Mouse (Mus musculus) CD4-positive, CD25-positive, alpha-beta regulatory T cell, adult 4 months (primary cell): ENCODE measurements at regions not wholly inside any gene's neighbourhood (a gene's known extent, or its start where the extent isn't known, plus 50 kb on each side); places are given as distances from the start of the nearest gene placed in this dataset.

Source experiments
- ATAC-seq: one replicate; pipeline ENCODE4 v1.8.0; 2017

DNA sequence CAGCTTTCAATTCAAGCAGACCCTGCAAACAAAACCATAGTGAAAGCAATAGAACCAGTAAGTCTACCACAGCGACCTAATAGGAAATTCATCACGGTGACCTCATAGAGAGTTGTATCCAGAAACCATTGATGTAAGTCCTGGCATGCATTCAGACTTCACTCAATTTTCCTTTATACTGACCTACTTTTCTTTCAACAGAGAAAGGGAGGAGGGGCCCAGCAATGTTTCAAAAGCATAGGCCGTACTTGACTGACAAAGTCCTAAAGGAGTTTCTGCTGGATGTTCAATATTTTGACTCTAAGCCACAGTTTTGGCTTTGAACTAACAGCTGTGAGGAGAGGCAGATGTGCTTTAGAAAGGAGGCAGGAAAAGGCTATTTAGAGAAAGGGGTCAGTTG is 88.4 kb downstream of the AI593442 start:
- ATAC-seq: no peak

DNA sequence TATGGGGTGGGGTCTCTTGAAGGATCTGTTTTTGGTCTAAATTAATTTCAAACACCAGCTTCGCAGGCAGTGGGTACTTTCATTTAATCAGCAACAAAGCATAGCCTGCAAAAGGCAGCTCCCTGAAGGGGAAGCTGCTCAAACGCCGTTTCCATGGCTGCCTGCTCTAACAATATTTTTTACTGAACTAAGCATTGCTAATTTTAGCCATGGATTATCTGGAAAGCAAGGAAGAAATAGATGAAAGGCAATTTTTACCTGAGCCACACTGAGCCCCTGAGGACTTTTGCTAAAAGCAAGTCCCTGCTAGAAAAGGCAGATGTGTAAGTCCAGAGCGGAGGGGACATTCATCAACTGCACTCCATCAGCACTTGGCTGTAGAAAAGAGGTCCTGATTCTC is 105.5 kb downstream of the AI593442 start:
- no peak for ATAC-seq

DNA sequence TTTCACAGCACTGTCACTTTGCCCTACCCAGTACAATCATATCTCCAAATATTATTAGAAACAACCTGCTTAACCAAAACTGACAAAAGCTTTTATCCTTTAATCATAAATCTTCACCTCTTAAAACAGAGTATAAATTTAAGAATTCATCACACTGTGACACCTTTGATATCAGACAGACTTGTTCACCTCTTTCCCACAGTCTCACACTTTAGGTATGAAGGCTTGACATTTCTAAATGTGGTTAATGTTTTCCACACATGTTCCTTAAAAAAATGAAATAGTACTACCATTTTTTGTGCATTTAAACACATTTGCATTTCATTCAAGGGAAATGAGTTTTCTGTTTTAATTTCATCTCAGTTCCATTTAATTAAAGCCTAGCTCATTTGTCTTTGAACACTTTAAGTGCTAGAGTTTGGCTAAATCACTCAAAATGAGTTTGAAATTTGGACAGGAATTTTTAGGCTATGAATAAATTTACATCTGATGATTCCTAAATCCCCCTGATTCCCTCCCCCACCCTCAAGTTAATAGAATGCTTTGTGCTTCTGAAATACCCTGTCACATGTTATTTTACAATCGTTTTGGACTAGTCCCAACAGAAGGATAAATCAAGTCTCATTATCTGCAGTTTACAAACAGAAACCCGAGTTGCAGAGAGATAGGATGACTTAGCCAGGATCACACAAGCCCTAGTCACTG is 127.9 kb downstream of the AI593442 start:
- ATAC-seq: no peak

DNA sequence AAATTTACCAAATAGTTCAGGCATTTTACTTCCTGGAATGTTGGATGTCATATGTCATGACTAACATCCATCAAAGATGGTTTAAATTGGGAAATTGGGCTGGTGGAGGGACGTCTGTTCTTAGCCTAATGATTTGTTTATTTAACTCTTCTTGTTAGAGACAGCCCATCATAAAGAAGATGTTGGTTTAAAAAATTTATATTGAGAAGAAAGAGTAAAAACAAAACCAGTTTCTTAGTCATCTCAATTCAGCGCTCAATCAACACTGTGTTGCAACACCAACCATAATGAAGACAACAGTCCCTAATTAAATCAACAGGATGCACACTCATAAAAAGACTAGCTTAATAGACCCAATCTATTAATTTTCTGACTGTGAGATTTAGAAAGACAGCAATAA is 133.5 kb downstream of the AI593442 start:
- no peak for ATAC-seq

DNA sequence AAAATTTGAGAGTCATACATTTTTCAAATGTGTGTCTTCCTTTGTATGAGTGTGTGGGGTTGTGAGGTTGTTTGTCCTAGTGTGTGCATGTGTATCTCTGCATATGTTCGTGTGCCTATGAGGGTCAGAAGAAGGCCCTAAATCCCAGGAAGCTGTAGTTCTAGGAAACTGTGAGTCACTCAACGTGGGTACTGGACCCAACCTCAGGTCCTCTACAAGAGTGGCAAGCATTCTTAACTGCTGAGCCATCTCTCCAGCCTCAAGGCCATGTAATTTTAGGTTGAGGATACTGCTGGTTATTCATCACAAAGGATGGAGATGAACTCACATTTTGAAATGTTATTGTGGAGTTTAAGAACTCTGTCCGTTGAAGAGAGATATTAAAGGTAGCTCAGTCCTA is 140.5 kb downstream of the AI593442 start:
- no peak for ATAC-seq

DNA sequence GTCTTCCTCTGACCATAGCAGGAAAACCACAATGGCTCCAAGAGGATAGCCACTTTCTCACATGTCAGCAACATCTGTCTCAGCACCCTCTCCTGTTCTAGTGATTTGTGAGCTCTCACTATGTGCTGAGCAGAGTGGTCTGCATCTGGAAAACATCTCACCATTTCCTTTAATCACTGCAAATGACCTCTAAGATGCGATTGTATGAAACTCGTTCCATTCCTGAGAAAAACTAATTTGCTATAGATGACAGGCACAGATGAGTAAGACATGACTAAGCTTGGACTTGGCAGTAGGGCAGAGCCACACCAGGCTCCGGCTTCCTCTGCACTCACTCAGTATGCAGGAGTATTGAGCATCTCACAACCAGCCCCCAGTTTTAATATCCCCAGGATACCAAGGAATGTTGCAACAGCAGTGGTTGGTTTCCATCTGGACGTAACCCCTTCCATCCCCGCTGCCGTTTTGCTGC is 150.1 kb downstream of the AI593442 start:
- ATAC-seq: no peak

DNA sequence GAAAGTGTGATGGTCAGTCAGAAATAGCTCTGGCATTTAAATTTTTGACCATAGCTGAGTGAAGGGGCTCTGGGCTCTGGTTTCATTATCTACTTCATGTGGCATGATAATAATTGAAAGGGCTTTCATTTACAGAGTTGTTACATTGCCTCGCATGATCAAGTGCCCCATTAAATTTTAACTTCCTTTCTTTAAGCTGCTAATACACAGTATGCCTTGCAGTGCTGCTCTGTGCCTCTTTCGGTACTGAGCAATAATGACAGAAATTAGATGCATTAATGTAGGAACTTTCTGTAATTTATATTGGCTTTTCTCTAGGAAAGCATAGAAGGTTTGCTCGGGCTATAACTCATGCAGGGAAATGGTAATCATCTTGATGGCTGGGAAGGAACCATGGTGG is 179.1 kb downstream of the AI593442 start:
- ATAC-seq: no peak

DNA sequence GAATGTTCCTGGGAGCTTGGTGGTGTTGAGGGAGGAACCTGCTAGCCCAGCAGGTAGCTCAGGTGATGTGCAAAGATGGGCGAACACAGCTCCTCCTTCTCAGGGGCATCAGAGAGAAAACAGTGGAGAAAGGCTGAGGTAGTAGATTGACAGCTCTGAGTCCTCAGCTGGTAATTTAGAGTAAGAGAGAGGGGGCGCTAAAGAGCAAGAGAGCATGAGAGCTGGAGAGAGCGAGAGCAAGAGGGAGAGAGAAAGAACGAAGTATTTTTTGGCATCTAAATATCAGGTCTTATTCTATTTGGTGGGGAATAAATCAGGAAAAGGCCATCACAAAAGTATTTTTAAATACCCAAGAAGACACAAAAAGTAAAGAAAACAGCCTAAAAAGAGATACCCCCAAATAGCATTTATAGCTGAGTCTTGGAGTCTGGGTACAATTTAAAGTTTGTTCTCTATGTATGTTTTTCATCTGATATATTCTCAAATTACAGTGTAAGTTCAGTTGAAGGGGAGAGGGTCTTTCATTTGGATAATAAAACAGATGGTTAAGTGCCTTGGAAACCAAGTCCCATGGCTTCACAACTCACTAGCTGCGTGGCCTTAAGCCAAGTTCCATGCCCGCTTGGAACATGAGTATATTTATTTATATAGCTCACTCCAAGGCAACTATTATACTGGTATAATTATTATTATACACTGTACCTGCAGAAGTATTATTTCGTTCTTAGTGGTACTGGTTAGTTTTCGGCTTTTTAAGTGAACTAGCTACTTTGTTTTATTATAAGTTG is 183.9 kb downstream of the AI593442 start:
- no peak for ATAC-seq

DNA sequence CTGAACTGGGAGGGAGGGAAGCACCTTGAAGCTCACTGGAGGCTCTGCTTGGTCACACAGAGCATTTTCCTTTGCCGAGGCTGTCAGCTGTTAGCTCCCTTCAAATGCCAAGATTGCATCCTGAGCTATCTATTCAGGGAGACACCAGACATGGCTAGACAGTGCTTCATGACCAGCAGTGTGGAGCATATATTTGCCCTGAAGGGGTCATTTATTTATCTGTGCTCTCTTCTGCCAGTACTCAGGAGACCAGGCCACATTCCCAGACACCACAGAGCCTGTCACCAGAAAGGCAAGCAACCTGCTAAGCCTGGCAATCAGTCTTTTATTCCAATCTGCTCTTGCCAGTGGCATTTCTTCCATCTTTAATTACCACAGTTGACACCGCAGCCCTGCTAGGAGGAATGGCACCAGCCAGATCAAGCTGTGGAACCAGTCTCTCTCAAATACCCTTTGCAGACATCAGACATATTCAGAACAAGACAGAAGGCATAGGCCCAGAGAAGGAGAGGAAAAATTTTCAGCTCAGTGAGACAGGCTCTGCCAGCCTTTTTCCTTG is 186.6 kb downstream of the AI593442 start:
- no peak for ATAC-seq

DNA sequence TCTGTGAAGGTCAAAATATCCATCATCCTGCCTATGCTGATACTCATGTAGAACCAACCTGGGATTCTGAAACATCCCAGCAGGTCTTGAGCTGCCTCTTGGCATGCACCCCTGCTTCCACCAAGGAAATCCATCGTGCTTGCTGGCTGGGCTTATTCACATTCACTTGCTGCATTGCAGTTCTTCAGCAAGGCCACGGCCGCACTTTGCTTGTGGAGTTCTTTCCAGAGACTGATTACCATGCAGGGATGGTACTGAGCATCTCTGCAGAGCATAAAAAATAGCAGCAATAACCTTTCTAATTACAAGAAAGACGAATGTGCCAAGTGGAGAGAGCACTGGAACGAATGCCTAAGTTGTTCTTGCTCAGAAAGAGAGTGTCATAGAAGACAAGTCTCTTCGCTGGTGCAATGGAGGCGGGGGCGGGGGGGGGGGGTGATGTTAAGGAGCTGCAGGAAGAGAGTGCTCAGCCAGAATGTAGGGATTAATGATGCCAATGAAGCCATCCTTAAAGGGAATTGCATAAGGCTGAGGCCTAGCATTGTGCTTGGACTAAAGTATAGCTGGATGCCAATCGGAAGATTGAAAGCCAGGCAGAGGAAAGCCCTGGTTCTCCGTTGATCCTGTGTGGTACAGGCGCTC is 205.9 kb downstream of the AI593442 start:
- ATAC-seq: no peak

DNA sequence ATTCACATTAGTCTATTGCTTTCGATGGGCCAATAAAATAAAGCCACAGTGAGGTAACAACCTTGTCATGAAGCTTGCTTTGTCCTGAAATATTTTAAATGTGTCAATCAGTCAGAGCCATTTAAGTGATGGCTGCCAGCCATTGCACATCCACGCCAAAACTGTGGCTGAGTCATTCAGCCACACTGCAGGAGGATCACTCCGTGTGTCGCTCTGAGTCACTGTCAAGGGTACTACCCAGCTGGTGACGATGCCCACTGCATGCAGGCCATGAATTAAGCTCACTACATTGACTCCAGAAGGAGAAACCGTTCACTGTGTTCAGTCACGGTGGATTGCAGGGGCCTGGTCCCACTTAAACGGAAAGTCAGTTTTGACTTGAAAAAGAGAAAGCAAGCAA is 206.7 kb downstream of the AI593442 start:
- ATAC-seq: no peak

DNA sequence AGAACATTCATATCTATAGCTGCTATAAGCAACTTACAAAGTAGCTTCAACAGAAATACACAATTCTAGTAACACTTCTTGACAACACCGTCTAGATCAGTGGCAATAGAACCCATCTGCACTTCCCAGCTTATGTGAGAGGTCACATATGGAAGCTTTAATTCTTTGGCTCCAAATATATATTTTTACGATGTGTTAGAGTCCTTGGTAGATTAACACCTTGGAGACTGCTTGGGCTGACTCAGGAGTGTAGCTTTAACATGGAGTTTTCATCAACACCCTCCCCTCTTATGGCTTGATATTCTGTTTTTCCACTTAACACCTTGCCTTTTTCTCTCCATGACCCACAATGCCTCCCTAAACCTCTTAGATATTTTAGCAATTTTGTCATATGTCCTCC is 221.1 kb downstream of the AI593442 start:
- no peak for ATAC-seq

DNA sequence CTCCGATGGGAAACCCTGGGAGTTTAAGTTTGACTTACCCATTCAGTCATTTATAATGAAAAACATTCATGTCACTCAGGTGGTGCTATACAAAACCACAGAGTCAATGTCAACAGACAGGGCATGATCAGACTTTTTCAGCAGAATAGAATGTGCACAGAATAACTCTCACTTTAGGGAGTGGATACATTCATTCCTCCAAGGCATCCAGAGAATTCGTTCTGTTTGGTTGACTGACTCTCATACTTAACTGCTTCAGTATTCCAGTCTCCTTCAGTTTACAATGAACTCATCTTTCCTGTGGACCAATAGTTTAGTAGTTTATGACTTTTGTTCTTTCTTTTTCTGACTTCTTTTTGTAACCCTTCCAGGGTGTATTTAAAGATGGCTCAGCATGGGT is 225.1 kb downstream of the AI593442 start:
- ATAC-seq: no peak

DNA sequence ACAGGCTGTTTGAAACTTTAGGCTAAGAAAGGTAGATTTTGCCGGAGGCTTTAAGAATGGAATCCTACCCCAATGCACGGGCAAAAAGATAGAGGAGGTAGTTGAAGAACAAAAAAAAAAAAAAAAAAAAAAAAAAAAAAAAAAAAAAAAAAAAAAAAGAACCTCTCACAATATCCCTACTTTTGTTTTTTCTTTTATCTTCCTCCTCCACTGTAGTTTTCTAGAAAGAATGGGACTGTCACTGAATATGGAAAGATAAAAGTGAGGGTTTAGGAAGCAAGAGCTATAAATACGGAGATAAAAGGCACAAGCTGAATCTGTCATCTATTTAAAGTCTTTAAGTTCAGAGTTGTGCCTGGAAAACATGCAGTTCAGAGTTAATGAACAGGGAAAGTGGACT is 227.8 kb downstream of the AI593442 start:
- no peak for ATAC-seq

DNA sequence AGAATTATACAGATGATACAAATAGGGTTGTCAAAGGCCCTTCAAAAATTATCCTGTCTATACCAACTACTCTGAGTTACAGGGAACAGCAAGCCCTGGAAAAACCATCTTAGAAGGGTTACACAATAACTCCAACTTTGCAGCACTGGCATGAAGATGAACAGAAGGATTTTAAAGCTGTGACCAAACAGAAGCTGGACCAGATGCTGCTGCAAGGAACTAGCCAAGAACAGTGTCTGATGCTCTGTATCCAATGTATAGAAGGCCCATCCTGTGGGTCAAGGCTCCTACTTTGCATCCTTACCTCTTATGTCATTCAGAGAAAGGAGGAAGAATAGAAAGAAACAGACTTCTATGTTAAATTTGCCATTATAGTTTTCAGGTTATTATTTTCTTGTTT is 231.3 kb downstream of the AI593442 start:
- ATAC-seq: no peak

DNA sequence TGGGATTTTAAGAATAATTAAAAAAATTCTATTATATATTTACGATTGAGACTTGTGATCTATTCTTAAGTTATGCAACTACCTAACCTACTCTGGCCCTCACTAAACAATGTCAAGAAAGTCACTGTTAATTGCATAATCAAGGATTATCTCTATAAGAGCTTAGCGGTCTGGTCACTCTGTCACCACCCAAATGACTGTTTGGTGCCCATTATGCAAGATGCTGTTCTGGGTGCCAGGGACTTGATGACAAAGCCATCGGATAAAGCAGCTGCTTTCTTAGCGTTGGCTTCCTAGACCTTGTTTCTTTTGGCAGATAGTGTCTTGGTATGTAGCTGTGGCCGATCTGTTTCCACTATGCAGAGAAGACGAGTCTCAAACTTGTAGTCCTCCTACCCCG is 236.4 kb downstream of the AI593442 start:
- ATAC-seq: no peak

DNA sequence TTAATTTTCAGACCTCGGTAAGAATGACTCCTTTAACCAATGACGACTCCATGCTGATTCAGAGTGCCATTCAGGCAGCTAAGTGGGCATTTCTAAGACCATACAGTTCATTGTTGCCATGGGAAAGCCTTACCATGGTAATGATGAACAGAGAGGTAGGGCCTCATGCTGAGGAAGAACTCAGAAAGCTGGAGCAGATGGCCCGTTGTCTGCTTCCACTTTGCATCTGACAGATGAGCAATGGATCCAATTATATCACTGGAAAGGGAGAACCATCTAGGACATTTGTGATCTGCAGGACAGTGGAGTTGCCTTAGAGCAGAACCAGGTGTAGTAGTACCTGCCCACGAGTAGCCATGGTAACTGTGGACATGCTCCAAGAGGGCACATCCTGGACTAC is 245.4 kb downstream of the AI593442 start:
- ATAC-seq: no peak

DNA sequence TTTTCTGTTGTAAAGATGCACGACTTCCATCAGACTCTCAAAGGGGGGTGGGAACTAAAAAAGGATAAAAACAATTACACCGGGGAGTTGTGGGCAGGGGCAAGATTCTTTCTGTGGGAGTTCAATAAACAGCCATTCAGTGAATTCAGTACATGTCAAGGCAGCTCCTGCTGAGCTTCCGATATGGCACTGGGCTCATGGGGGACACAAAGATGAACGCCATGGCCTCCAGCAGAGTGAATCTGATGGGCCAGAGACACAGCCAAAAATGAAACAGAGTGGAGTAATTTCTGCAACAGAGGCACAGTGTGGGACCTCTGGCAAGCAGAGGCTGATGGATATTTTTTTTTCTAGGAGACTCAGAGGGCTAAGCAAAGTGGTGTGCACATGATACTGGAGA is 254.2 kb downstream of the AI593442 start:
- no peak for ATAC-seq

DNA sequence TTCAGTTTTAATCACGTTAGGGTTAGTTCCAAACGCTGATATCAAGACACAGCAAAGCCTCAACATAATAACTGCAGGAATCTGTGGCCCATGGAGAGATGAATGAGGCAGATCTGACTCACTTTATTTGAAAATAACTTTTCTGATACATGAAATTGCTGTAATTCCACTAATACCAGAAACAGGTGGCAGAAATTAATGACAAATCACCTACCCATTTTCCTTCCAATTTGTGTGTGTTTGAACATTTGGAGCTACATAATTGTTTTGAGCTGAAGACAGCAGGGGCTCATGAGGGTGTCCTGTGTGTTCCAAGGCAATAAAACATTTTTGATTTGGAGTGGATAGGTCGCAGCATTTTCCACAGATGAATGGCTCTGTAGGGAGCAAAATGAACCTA is 254.2 kb upstream of the Zc3h12c start:
- ATAC-seq: no peak

DNA sequence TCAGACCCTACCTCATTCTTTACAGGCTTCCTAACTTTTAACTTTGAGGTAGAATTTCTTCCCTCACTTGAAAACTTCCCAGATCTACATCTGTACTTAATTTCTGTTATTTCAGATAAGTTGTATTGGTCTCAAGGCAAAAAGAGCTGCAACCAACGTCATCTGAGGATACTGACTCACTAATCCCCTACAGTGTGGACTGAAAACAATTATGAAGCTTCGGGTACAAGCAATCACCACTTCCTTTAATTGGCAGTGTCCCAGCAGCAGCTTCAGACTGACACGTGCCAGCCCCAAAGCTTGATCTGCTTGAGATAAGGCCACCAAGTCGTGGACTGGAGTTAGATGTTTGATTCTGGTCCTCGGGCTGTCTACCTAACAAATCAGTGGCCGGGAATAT is 247.3 kb upstream of the Zc3h12c start:
- no peak for ATAC-seq

DNA sequence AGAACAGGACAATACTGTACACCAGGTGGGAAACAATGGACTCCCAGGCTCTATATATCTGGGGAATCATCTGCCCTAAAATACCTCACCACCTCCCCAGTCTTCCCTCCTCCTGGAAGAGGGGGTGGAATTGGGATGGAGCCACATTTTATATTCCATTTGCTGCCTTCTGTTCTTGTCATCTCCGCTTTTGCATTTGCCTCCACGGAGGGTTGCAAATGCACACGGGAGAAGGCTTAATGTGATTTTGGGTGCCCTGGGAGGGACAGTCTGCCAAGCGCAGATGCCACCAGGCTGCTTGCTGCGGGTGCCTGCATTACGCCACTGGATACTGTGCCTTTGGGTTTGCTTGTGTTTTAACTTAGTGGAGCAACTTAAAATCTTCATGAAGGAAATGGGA is 239.5 kb upstream of the Zc3h12c start:
- no peak for ATAC-seq

DNA sequence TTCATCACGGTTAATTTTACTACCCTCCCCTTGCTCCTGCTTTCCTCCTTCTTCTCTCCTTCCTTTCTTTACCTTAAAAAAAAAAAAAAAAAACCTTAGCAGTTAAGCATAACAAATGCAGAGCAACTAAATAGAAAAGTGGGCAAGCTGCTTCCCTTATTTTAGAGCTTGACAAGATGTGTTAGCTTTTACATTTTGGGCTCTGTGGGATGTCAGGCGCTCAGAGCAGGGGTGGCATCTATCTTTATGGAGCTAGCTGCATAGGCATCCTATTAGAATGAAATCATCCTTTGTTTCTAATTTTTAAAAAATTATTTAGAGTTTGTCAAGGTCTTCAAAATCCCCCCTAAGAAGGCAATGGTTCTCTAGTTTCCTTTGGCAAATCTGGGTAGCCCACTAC is 234.1 kb upstream of the Zc3h12c start:
- ATAC-seq: no peak

DNA sequence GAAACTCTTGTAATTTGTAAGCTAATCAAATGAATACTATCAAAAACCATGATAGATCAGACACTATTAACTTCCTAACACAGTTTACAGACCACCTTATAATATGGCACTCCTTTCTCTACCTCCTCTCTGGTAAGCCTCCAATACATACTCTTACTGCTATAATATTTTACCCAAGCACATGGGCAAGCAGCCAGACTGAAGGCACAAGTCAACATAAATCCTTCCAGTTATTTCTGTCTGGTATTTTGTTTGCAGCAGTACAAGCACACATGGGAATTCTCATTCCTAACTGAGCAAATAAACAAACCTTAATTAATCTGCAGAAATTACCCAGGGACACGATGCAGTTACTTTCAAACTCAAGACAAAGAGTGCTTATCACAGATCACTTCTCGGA is 210.7 kb upstream of the Zc3h12c start:
- no peak for ATAC-seq

DNA sequence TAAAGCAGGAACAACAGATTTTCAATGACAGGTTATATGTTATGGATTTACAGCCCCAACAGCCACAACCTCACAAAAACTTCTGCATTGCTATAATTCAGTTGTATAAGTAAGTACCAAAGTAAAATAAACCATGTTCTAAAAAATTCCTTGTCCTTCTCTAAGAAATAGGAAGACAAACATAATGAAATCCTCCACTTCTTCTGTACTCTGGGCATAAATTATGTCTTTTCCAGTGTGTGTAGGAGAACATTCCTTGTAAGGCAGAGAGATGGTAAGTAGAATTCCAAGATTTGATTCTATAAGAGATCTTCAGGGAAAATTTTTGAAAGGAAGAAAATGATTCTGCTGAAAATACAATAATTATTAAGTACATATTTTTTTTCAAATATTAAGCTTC is 209.4 kb upstream of the Zc3h12c start:
- no peak for ATAC-seq
